Mouse (Mus musculus): Measurements from ENCODE around the gene Svs5. TPM values are rescaled to one million over a fixed set of nuclear protein-coding genes. Genes with fewer than 3 reads are reported as not detected.

The Svs5 gene
- polyA plus RNA-seq, 1 experiment from 2014 or later: not detected

GRCm38 (mm10) chr2:164372408-164373053, 40.0 kb downstream of the Svs5 start:
- Histone ChIP-seq H3K27me3 (ENCODE audit: control insufficient read depth, insufficient read depth, low read length) (no peaks in the 10 kb centered on the region), H3K9me3 (ENCODE audit: control insufficient read depth, low read length) (no peaks in the 10 kb centered on the region), H3K4me2 (replicated peaks; ENCODE audit: low read depth, low read length) (no peak overlapping the region), H3K9ac (ENCODE audit: low read depth, low read length) (no peak overlapping the region), H3K27ac (ENCODE audit: low read depth, low read length) (no peak overlapping the region), H3K4me3 (ENCODE audit: low read length) (no peak overlapping the region), H3K36me3 (ENCODE audit: control insufficient read depth, insufficient read depth, low read length) (no peaks in the 10 kb centered on the region), H3K4me1 (ENCODE audit: control insufficient read depth, insufficient read depth, low read length) (no peaks in the 10 kb centered on the region)
- no peak for ATAC-seq (ENCODE audit: low FRiP score, low TSS enrichment)
- WGBS: 21% methylated on average over 3 of the region's 3 CpGs

GRCm38 (mm10) chr2:164373187-164373586, 40.6 kb downstream of the Svs5 start:
- Histone ChIP-seq H3K9me3 (ENCODE audit: control insufficient read depth, low read length) (no peaks in the 10 kb centered on the region), H3K4me1 (ENCODE audit: control insufficient read depth, insufficient read depth, low read length) (no peaks in the 10 kb centered on the region), H3K27ac (ENCODE audit: low read depth, low read length) (no peak overlapping the region), H3K27me3 (ENCODE audit: control insufficient read depth, insufficient read depth, low read length) (no peaks in the 10 kb centered on the region), H3K36me3 (ENCODE audit: control insufficient read depth, insufficient read depth, low read length) (no peaks in the 10 kb centered on the region), H3K4me3 (ENCODE audit: low read length) (no peak overlapping the region), H3K9ac (ENCODE audit: low read depth, low read length) (no peak overlapping the region), H3K4me2 (replicated peaks; ENCODE audit: low read depth, low read length) (no peak overlapping the region)
- ATAC-seq (ENCODE audit: low FRiP score, low TSS enrichment): no peak
- 42% methylated on average over 4 of the region's 4 CpGs for WGBS

DNA sequence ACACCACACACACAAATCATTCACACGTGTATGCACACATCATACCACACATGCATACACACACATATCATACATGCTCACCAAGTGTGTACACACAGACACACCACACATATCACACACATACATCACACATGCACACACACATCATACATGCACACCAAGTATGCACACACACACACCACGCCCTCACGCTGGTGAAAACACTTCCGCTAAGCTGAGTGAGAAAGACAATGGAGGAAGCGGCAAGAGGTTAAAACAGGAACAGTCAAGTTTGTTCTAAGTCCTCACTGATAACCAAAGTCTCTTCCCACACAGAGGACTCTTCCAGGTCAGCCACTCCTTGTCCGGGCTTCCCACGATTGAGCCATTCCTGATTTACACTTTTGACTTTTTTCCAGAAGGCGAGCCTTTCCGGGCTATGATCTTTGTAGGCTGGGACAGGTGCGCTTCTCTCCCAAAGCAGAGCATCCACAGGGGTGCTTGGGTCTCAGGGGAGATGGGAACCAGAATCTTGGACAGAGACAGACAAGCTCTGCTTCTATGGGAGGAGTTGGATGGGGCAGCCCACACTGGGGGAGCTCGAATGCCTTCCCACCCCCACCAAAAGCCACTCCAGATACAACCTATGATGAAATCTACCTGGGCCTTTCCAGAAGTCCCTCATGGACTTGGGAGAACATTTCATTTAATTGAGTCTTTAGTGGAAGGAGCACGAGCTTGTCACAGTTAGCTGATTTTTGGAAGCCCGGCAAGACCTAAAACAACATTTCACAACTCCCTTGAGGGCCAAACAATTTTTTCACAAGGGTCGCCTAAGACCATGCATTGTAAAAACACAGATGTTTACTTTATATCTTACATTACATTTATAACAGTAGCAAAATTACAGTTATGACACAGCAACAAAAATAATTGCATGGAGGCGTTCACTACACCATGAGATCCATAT, 45.2 kb downstream of the Svs5 start:
- Histone ChIP-seq H3K9me3 (ENCODE audit: control insufficient read depth, low read length) (no peaks in the 10 kb centered on the region), H3K4me1 (ENCODE audit: control insufficient read depth, insufficient read depth, low read length) (no peaks in the 10 kb centered on the region), H3K9ac (ENCODE audit: low read depth, low read length) (no peak overlapping the region), H3K4me2 (replicated peaks; ENCODE audit: low read depth, low read length) (no peak overlapping the region), H3K4me3 (ENCODE audit: low read length) (no peak overlapping the region), H3K27ac (ENCODE audit: low read depth, low read length) (no peak overlapping the region), H3K27me3 (ENCODE audit: control insufficient read depth, insufficient read depth, low read length) (no peaks in the 10 kb centered on the region), H3K36me3 (ENCODE audit: control insufficient read depth, insufficient read depth, low read length) (no peaks in the 10 kb centered on the region)
- 85% methylated on average over 15 of the region's 15 CpGs for WGBS
- ATAC-seq (ENCODE audit: low FRiP score, low TSS enrichment): no peak

DNA sequence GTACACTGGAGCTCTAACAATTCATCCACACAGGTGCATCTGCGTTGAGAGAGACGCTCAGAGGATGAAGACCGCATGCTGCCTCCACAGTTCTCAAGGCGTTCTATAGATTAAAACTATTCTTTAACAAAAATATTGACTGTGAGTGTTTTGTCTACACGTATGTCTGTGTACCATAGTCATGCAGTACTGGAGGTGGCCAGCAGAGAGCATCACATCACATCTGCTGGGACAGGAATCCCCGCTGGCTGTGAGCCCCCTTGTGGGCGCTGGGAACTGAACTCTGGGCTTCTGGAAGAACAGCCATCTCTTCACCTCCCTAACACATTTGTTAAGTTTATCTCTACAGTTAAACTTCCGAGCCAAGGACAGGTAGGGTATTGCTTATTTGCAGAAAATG, 49.2 kb downstream of the Svs5 start:
- Histone ChIP-seq H3K27me3 (ENCODE audit: control insufficient read depth, insufficient read depth, low read length) (no peaks in the 10 kb centered on the region), H3K36me3 (ENCODE audit: control insufficient read depth, insufficient read depth, low read length) (no peaks in the 10 kb centered on the region), H3K4me2 (replicated peaks; ENCODE audit: low read depth, low read length) (no peak overlapping the region), H3K4me1 (ENCODE audit: control insufficient read depth, insufficient read depth, low read length) (no peaks in the 10 kb centered on the region; the same call in 1 of the 2 replicates), H3K4me3 (ENCODE audit: low read length) (no peak overlapping the region), H3K9me3 (ENCODE audit: control insufficient read depth, low read length) (no peaks in the 10 kb centered on the region), H3K9ac (ENCODE audit: low read depth, low read length) (no peak overlapping the region), H3K27ac (ENCODE audit: low read depth, low read length) (no peak overlapping the region)
- 78% methylated on average over 8 of the region's 8 CpGs for WGBS
- ATAC-seq (ENCODE audit: low FRiP score, low TSS enrichment): no peak

GRCm38 (mm10) chr2:164382971-164383370, 50.4 kb downstream of the Svs5 start:
- Histone ChIP-seq H3K27ac (ENCODE audit: low read depth, low read length) (no peak overlapping the region), H3K27me3 (ENCODE audit: control insufficient read depth, insufficient read depth, low read length) (no peaks in the 10 kb centered on the region; the same call in 1 of the 2 replicates), H3K9ac (ENCODE audit: low read depth, low read length) (no peak overlapping the region), H3K4me2 (replicated peaks; ENCODE audit: low read depth, low read length) (no peak overlapping the region), H3K9me3 (ENCODE audit: control insufficient read depth, low read length) (no peaks in the 10 kb centered on the region), H3K36me3 (ENCODE audit: control insufficient read depth, insufficient read depth, low read length) (no peaks in the 10 kb centered on the region), H3K4me3 (ENCODE audit: low read length) (no peak overlapping the region), H3K4me1 (ENCODE audit: control insufficient read depth, insufficient read depth, low read length) (no peaks in the 10 kb centered on the region; the same call in 1 of the 2 replicates)
- ATAC-seq (ENCODE audit: low FRiP score, low TSS enrichment): no peak
- WGBS: 82% methylated on average over 3 of the region's 3 CpGs

Small RNA genes lying within 50 kb of the gene (microRNA-seq; reads per million reads assigned to microRNA genes)
- not detected for gene Mir7678

Other genes starting within 250 kb of the Svs5 start
- 0.16 TPM in 1 of 2 replicates, not detected in the other for gene Kcns1, start 161.6 kb upstream of the Svs5 start, polyA plus RNA-seq (2014; fragmentation: Nextera tagmentation; extraction: Ambion mirVana)
- not detected in 2 replicates for gene Wfdc5, start 150.0 kb upstream of the Svs5 start, polyA plus RNA-seq (2014; fragmentation: Nextera tagmentation; extraction: Ambion mirVana)
- not detected in 2 replicates for gene Wfdc12, start 142.1 kb upstream of the Svs5 start, polyA plus RNA-seq (2014; fragmentation: Nextera tagmentation; extraction: Ambion mirVana)
- not detected in 2 replicates for gene Wfdc15a, start 132.6 kb upstream of the Svs5 start, polyA plus RNA-seq (2014; fragmentation: Nextera tagmentation; extraction: Ambion mirVana)
- gene Wfdc15b, start 111.1 kb upstream of the Svs5 start, polyA plus RNA-seq (2014; fragmentation: Nextera tagmentation; extraction: Ambion mirVana): 76.1 and 106 TPM in 2 replicates
- gene Svs2, start 94.3 kb upstream of the Svs5 start, polyA plus RNA-seq (2014; fragmentation: Nextera tagmentation; extraction: Ambion mirVana): not detected in 2 replicates
- not detected in 2 replicates for gene Svs3b, start 76.1 kb upstream of the Svs5 start, polyA plus RNA-seq (2014; fragmentation: Nextera tagmentation; extraction: Ambion mirVana)
- not detected in 2 replicates for gene Svs4, start 54.3 kb upstream of the Svs5 start, polyA plus RNA-seq (2014; fragmentation: Nextera tagmentation; extraction: Ambion mirVana)
- gene Svs3a, start 43.5 kb upstream of the Svs5 start, polyA plus RNA-seq (2014; fragmentation: Nextera tagmentation; extraction: Ambion mirVana): not detected in 2 replicates
- gene Svs6, start 16.0 kb upstream of the Svs5 start, polyA plus RNA-seq (2014; fragmentation: Nextera tagmentation; extraction: Ambion mirVana): not detected in 2 replicates
- gene Slpi, start 56.4 kb downstream of the Svs5 start, polyA plus RNA-seq (2014; fragmentation: Nextera tagmentation; extraction: Ambion mirVana): 0.44 TPM in 1 of 2 replicates, not detected in the other
- gene Rbpjl, start 70.4 kb downstream of the Svs5 start, polyA plus RNA-seq (2014; fragmentation: Nextera tagmentation; extraction: Ambion mirVana): not detected in 2 replicates
- 0.12 and 0.20 TPM in 2 replicates for gene Matn4, start 72.4 kb downstream of the Svs5 start, polyA plus RNA-seq (2014; fragmentation: Nextera tagmentation; extraction: Ambion mirVana)
- gene Sdc4, start 111.1 kb downstream of the Svs5 start, polyA plus RNA-seq (2014; fragmentation: Nextera tagmentation; extraction: Ambion mirVana): 87.8 and 108 TPM in 2 replicates
- gene Sys1, start 124.2 kb downstream of the Svs5 start, polyA plus RNA-seq (2014; fragmentation: Nextera tagmentation; extraction: Ambion mirVana): 66.8 and 69.4 TPM in 2 replicates
- gene Gm20458, start 128.2 kb downstream of the Svs5 start, polyA plus RNA-seq (2014; fragmentation: Nextera tagmentation; extraction: Ambion mirVana): 7.1 and 8.4 TPM in 2 replicates
- gene Trp53tg5, start 141.0 kb downstream of the Svs5 start, polyA plus RNA-seq (2014; fragmentation: Nextera tagmentation; extraction: Ambion mirVana): not detected in 2 replicates
- gene Dbndd2, start 153.4 kb downstream of the Svs5 start, polyA plus RNA-seq (2014; fragmentation: Nextera tagmentation; extraction: Ambion mirVana): 12.4 and 14.7 TPM in 2 replicates
- gene Pigt, start 164.8 kb downstream of the Svs5 start, polyA plus RNA-seq (2014; fragmentation: Nextera tagmentation; extraction: Ambion mirVana): 70.7 and 79.2 TPM in 2 replicates
- 330 and 331 TPM in 2 replicates for gene Wfdc2, start 229.7 kb downstream of the Svs5 start, polyA plus RNA-seq (2014; fragmentation: Nextera tagmentation; extraction: Ambion mirVana)
- not detected in 2 replicates for gene Spint3, start 240.7 kb downstream of the Svs5 start, polyA plus RNA-seq (2014; fragmentation: Nextera tagmentation; extraction: Ambion mirVana)